Mouse (Mus musculus): ENCODE measurements around the gene Aifm3. TPM values are rescaled to one million over a fixed set of nuclear protein-coding genes. Genes with fewer than 3 reads are reported as not detected.

The Aifm3 gene
- total and polyA plus RNA-seq, 2 experiments from 2014 or later: 12.7 to 21.8 TPM

- no peak for TF ChIP-seq CTCF (IDR thresholded peaks at IDR 0.05; ENCODE audit: low read depth)
- ATAC-seq: no peak
- no peak overlapping the region for H3K27ac ChIP-seq (ENCODE audit: low read depth, low read length)
- H3K36me3 ChIP-seq (ENCODE audit: insufficient read depth): peaks cover 42% of the 10 kb centered on the region
- no peak overlapping the region for H3K9ac ChIP-seq
- no peaks in the 10 kb centered on the region for H3K9me3 ChIP-seq (ENCODE audit: low read length)
- no peak overlapping the region for H3K4me2 ChIP-seq (ENCODE audit: low read depth)
- no peaks in the 10 kb centered on the region for H3K27me3 ChIP-seq (ENCODE audit: insufficient read depth, low read length)
- H3K4me1 ChIP-seq (ENCODE audit: insufficient read depth): no peaks in the 10 kb centered on the region
- peak; percentile 19 for DNase-seq
- WGBS: 32% methylated on average over 3 of the region's 3 CpGs
- no peak overlapping the region for H3K4me3 ChIP-seq (ENCODE audit: low read depth, low read length)
These were observed 2.9 kb upstream of the Aifm3 start for GRCm38 (mm10) chr16:17486505-17486904.

- Histone ChIP-seq H3K36me3 (ENCODE audit: insufficient read depth) (peaks cover 30% of the 10 kb centered on the region), H3K27me3 (ENCODE audit: insufficient read depth, low read length) (no peaks in the 10 kb centered on the region), H3K4me2 (ENCODE audit: low read depth) (peak overlapping the region; percentile 81), H3K4me1 (ENCODE audit: insufficient read depth) (no peaks in the 10 kb centered on the region), H3K4me3 (ENCODE audit: low read depth, low read length) (peak overlapping the region; percentile 39), H3K9ac (no peak overlapping the region; the same call in 1 of the 2 replicates), H3K27ac (ENCODE audit: low read depth, low read length) (no peak overlapping the region), H3K9me3 (ENCODE audit: low read length) (no peaks in the 10 kb centered on the region)
- peak; percentile 52 for TF ChIP-seq CTCF (IDR thresholded peaks at IDR 0.05; ENCODE audit: low read depth)
- 43% methylated on average over 14 of the region's 14 CpGs for WGBS
- 0 out of 2 replicates have a peak, but pooled peaks have one; percentile 12 for ATAC-seq
- DNase-seq: no peak
These were observed 638 bp upstream of the Aifm3 start for GRCm38 (mm10) chr16:17488478-17489468.

- Histone ChIP-seq H3K27me3 (ENCODE audit: insufficient read depth, low read length) (no peaks in the 10 kb centered on the region), H3K9ac (no peak overlapping the region), H3K4me1 (ENCODE audit: insufficient read depth) (no peaks in the 10 kb centered on the region), H3K4me2 (ENCODE audit: low read depth) (no peak overlapping the region), H3K27ac (ENCODE audit: low read depth, low read length) (no peak overlapping the region), H3K9me3 (ENCODE audit: low read length) (no peaks in the 10 kb centered on the region), H3K4me3 (ENCODE audit: low read depth, low read length) (no peak overlapping the region), H3K36me3 (ENCODE audit: insufficient read depth) (peaks cover 11% of the 10 kb centered on the region)
- DNase-seq: no peak
- peak; percentile 18; the same call in 1 of the 2 replicates for ATAC-seq
- no peak for TF ChIP-seq CTCF (IDR thresholded peaks at IDR 0.05; ENCODE audit: low read depth)
- WGBS: 83% methylated on average over 5 of the region's 5 CpGs
These were observed 1.7 kb downstream of the Aifm3 start for GRCm38 (mm10) chr16:17491154-17491553.

GRCm38 (mm10) chr16:17491896-17492561, 2.6 kb downstream of the Aifm3 start:
- DNase-seq (no peak), ATAC-seq (no peak)
- Histone ChIP-seq H3K27ac (ENCODE audit: low read depth, low read length) (no peak overlapping the region), H3K4me2 (ENCODE audit: low read depth) (no peak overlapping the region), H3K9ac (no peak overlapping the region), H3K9me3 (ENCODE audit: low read length) (no peaks in the 10 kb centered on the region), H3K36me3 (ENCODE audit: insufficient read depth) (peaks cover 7% of the 10 kb centered on the region; the same call in 1 of the 2 replicates), H3K4me3 (ENCODE audit: low read depth, low read length) (no peak overlapping the region), H3K4me1 (ENCODE audit: insufficient read depth) (peaks cover 4% of the 10 kb centered on the region; the same call in 1 of the 2 replicates), H3K27me3 (ENCODE audit: insufficient read depth, low read length) (no peaks in the 10 kb centered on the region)
- WGBS: 64% methylated on average over 5 of the region's 5 CpGs
- TF ChIP-seq CTCF (IDR thresholded peaks at IDR 0.05; ENCODE audit: low read depth): no peak

- Histone ChIP-seq H3K27ac (ENCODE audit: low read depth, low read length) (peak overlapping the region; percentile 72), H3K9me3 (ENCODE audit: low read length) (no peaks in the 10 kb centered on the region), H3K27me3 (ENCODE audit: insufficient read depth, low read length) (no peaks in the 10 kb centered on the region), H3K36me3 (ENCODE audit: insufficient read depth) (no peaks in the 10 kb centered on the region), H3K4me2 (ENCODE audit: low read depth) (no peak overlapping the region), H3K9ac (no peak overlapping the region), H3K4me1 (ENCODE audit: insufficient read depth) (peaks cover 4% of the 10 kb centered on the region; the same call in 1 of the 2 replicates), H3K4me3 (ENCODE audit: low read depth, low read length) (no peak overlapping the region)
- DNase-seq: peak; percentile 89
- no peak for TF ChIP-seq CTCF (IDR thresholded peaks at IDR 0.05; ENCODE audit: low read depth)
- peak; percentile 72 for ATAC-seq
- 37% methylated on average over 2 of the region's 2 CpGs for WGBS
These were observed 7.3 kb downstream of the Aifm3 start for GRCm38 (mm10) chr16:17496499-17497305.

GRCm38 (mm10) chr16:17499249-17499883, 10.0 kb downstream of the Aifm3 start:
- Histone ChIP-seq H3K4me3 (ENCODE audit: low read depth, low read length) (no peak overlapping the region), H3K9ac (no peak overlapping the region), H3K9me3 (ENCODE audit: low read length) (no peaks in the 10 kb centered on the region), H3K36me3 (ENCODE audit: insufficient read depth) (no peaks in the 10 kb centered on the region), H3K4me1 (ENCODE audit: insufficient read depth) (peaks cover 4% of the 10 kb centered on the region; the same call in 1 of the 2 replicates), H3K27me3 (ENCODE audit: insufficient read depth, low read length) (no peaks in the 10 kb centered on the region), H3K4me2 (ENCODE audit: low read depth) (no peak overlapping the region), H3K27ac (ENCODE audit: low read depth, low read length) (no peak overlapping the region)
- ATAC-seq (peak; percentile 89), DNase-seq (peak; percentile 25)
- no peak for TF ChIP-seq CTCF (IDR thresholded peaks at IDR 0.05; ENCODE audit: low read depth)
- WGBS: 16% methylated on average over 10 of the region's 10 CpGs
